Mouse (Mus musculus) urinary bladder, postnatal 25 days (tissue): Measurements from ENCODE around the gene Gm9049.
"Not testable (repeated sequence)": the region's sequence is repeated elsewhere in the genome, so short reads cannot be mapped to it uniquely, and the experiment has no call there.

ENCODE experiments used
- DNase-seq: peaks from one replicate; pipeline ENCODE4 v3.0.0; 2022; ENCODE audit warnings: low spot score

Gm9049 gene

DNA sequence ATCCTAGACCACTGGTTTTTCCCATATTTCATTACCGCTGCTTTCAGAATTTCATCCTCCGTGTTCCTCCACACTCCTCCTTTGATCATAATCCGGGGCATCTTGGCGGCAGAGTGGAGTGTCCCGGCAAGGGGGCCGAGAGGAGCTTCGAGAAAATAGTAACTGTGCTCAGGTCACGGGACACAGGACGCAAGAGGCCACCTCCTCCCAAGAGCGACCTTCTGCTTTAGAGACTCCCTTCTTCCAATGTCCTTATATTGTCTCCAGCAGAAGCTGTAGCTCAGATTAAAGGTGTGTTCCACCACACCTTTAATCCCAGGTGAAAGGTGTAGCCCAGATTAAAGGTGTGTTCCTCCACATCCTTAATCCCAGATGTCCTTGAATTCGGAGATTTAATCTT, at the start of gene Gm9049:
Gm9049 (minus strand) TSS at position 101 of the 400 bp plus-strand sequence.
- DNase-seq = not testable (repeated sequence)

DNA sequence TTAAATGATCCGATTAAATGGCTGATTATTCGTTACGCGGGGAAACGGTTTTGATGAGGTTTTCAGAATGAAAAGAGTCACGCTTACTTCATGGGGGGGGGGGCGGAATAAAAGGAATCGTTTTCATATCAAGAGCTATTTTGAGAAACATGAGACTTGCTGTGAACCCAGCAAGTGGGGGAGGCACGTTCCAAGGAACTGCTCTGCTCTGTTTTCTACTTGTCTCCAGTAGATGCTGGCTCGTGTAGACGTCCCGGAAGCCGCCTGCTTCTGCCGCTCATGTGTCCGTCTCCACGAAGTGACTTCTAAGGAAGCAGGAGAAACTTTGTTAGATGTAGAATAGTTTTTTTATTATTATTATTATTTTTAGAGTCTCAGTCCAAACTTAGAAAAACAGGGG, 46.0 kb upstream of the Gm9049 start:
- no peak for DNase-seq

- peak; percentile 76 for DNase-seq
Observed at GRCm38 (mm10) chr10:118370443-118370842, 16.5 kb upstream of the Gm9049 start.

- DNase-seq = no peak
Observed at GRCm38 (mm10) chr10:118369518-118369917, 15.6 kb upstream of the Gm9049 start.

- DNase-seq = not testable (repeated sequence)
Observed at GRCm38 (mm10) chr10:118348579-118348978, 5.3 kb downstream of the Gm9049 start, which contains the start of gene Gm9048. Gene Gm9048, minus strand, starts transcription at chr10:118348679.

DNA sequence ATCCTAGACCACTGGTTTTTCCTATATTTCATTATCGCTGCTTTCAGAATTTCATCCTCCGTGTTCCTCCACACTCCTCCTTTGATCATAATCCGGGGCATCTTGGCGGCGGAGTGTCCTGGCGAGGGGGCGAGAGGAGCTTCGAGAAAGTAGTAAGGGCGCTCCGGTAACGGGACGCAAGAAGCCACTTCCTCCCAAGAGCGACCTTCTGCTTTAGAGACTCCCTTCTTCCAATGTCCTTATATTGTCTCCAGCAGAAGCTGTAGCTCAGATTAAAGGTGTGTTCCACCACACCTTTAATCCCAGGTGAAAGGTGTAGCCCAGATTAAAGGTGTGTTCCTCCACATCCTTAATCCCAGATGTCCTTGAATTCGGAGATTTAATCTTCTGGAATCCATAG, 10.8 kb downstream of the Gm9049 start, which contains the start of gene Gm9046:
Gm9046 (minus strand) TSS at position 101 of the 400 bp plus-strand sequence.
- DNase-seq = not testable (repeated sequence)

DNA sequence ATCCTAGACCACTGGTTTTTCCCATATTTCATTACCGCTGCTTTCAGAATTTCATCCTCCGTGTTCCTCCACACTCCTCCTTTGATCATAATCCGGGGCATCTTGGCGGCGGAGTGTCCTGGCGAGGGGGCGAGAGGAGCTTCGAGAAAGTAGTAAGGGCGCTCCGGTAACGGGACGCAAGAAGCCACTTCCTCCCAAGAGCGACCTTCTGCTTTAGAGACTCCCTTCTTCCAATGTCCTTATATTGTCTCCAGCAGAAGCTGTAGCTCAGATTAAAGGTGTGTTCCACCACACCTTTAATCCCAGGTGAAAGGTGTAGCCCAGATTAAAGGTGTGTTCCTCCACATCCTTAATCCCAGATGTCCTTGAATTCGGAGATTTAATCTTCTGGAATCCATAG, 16.2 kb downstream of the Gm9049 start, which contains the start of gene Gm9045:
Gm9045 (minus strand) TSS at position 101 of the 400 bp plus-strand sequence.
- not testable (repeated sequence) for DNase-seq

- not testable (repeated sequence) for DNase-seq
Observed at GRCm38 (mm10) chr10:118332308-118332707, 21.6 kb downstream of the Gm9049 start, which contains the start of gene Gm9044. Gene Gm9044, minus strand, starts transcription at chr10:118332408.

DNA sequence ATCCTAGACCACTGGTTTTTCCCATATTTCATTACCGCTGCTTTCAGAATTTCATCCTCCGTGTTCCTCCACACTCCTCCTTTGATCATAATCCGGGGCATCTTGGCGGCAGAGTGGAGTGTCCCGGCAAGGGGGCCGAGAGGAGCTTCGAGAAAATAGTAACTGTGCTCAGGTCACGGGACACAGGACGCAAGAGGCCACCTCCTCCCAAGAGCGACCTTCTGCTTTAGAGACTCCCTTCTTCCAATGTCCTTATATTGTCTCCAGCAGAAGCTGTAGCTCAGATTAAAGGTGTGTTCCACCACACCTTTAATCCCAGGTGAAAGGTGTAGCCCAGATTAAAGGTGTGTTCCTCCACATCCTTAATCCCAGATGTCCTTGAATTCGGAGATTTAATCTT, 27.0 kb downstream of the Gm9049 start, which contains the start of gene Gm9040:
Gm9040 (minus strand) TSS at position 101 of the 400 bp plus-strand sequence.
- not testable (repeated sequence) for DNase-seq

- DNase-seq = no peak
Observed at GRCm38 (mm10) chr10:118319024-118319423, 34.9 kb downstream of the Gm9049 start.

GRCm38 (mm10) chr10:118302133-118302532, 51.8 kb downstream of the Gm9049 start:
- DNase-seq = not testable (repeated sequence)
